Mouse (Mus musculus) CD4-positive helper T cell, adult 2 months (primary cell): ENCODE measurements around the gene Hgd.

ENCODE experiments used
- DNase-seq: peaks from one replicate; pipeline ENCODE4 v3.0.0-alpha.2; 2012; ENCODE audit warnings: low read depth, missing footprints, low spot score

Gene Hgd

DNA sequence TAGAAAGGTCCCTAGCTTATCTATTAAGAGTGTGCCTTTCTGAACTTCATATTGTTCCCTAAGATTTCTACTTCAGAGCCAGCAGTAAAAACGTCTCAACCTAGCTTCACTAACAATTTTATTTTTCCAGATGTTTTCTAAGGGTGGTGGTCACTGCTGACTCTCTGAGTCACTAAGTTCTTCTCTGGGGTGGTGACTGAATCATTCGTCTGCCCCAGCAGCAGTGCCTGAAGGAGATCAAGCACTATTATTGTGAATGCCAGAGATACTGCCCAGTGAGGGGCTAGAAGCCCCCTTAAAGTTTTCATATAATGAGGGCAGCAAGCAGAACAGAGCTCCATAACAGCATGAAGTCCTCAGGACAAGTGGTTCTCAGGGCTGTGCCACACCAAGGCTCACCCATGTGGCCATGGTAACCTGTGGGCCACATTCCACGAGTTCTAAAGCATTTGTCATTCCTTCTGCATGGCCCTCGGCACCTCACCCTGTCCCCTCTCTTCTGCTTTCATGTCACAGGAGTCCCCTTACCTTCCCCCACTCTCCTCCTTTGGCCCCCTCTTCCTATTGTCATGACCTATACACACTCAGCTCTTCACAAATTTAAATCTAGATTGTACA, 90.8 kb downstream of the Hgd start:
- no peak for DNase-seq

- no peak for DNase-seq
These were observed 95.4 kb downstream of the Hgd start for GRCm38 (mm10) chr16:37675326-37675725.

GRCm38 (mm10) chr16:37676024-37676676, 96.2 kb downstream of the Hgd start:
- no peak for DNase-seq

GRCm38 (mm10) chr16:37676677-37677072, 96.7 kb downstream of the Hgd start:
- DNase-seq = no peak

GRCm38 (mm10) chr16:37677586-37677985, 97.6 kb downstream of the Hgd start:
- no peak for DNase-seq

GRCm38 (mm10) chr16:37680216-37680615, 100.3 kb downstream of the Hgd start:
- no peak for DNase-seq

GRCm38 (mm10) chr16:37680831-37681230, 100.9 kb downstream of the Hgd start:
- DNase-seq = no peak
